Mouse (Mus musculus): ENCODE data around the gene Dph3.

The Dph3 gene

GRCm38 (mm10) chr14:32083466-32083865 lies 2.1 kb downstream of the Dph3 start:
- no peak for DNase-seq

- no peak for DNase-seq
Observed at GRCm38 (mm10) chr14:32082891-32083290, 2.6 kb downstream of the Dph3 start.

DNA sequence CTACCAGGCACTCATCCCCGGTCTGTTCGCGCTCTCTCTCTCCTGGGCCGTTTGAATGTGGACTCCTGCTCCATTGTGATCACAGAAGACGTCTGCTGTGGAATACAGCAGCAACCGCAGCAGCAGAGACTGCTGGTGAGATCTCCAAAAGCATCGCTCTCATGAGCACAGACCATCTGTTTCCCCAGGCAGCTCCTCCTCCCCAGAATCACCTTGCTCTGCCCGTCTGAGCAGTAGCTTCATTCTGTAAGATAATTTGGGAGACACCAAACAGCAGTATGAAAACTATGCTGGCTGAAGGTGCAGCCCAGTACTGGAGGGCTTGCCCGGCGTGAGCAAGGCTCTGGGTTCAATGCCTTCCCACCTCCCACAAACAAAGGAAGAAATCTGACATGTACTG lies 4.5 kb downstream of the Dph3 start:
- no peak for DNase-seq

DNA sequence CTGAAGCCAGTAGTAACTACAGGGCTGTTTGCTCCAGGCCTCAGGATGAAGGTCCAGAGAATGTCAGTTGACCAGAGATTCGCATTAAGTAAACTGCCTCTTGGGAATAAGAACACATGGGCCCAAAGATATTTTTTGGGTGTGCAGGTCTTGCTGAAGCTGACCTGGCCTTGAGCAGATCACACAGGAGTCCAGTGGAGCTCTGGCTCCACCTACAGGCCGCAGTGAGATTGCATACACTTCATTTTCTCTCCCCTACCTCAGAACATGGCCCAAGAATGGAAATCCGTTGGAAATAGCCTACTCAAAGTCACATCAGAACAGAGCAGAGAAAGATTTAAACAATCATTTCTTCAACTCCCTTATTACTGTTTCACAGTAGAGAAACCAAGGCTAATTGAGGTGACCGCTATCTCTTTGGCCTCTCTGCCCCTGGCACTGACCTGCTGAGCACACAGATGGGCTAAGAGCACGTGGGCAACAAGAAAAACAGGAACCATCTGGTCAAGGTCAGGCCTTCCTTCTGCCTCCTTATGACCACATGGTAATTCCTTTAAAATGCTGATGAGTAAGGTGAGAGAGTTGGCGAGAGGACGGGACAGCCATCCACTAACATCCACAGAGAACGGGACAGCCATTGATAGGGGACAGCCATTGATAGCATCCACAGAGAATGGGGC lies 8.5 kb downstream of the Dph3 start:
- DNase-seq, result peak; percentile 36 to 73

DNA sequence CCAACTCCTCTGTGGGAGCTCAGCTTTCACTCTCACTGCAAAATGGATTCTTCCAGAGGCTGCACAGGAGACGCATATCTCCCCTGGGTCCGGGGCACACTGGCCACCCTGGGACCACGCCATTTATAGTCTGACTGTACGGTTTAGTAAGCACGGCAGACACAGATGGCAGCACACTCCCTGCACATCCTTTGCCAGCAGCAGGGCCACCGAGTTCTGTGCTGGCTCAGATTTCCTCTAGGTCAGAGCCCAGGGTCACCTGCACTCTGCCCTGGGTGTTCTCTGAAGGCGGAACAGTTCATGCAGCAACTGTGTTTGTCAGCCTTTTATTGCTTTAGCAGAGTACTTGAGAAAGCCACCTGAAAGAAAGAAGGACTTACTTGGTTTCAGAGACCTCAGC lies 11.6 kb downstream of the Dph3 start:
- no peak for DNase-seq

- DNase-seq, result peak; percentile 55 to 69
Observed at GRCm38 (mm10) chr14:32073211-32073685, 12.3 kb downstream of the Dph3 start.

DNA sequence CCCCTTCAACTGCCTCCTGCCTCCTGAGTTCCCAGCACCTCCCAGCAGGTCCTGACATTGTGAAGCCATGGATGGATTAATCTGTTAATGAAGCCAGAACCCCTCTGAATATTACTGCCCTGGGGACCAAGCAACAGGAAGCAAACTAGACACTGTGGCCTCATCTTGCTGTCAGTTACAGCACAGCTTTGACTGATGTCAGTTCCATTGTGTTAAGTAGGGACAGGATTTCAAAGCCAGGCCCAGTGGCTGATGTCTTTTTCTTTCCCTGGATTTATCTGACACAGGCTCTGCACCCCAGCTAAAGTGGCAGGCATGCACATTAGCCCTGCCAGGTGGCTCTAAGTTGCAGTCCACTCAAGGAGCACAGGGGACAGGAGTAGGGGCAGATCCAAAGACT lies 12.7 kb downstream of the Dph3 start:
- DNase-seq, result no peak

GRCm38 (mm10) chr14:32061398-32061797 lies 24.1 kb downstream of the Dph3 start:
- DNase-seq, result peak in 1 of 2 experiments; percentile 4

DNA sequence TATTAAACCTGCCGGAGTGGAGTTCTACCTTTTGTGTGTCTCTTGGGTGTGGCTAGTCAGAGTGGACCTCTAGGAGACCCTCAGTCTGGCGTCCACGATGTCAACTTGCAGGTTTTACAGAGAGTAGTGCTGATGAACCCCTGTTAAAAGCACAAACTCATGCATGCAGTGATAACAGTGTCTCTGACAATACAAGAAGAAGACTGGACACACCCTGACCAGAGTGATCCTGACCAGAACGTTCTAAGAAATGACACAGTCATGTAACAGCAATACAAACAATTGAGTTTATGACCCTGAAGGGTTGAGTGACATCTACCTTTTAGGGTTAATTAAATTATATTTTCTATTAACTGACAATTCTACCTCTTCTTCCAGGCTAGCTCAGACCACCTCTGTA lies 27.9 kb downstream of the Dph3 start:
- DNase-seq, result no peak

DNA sequence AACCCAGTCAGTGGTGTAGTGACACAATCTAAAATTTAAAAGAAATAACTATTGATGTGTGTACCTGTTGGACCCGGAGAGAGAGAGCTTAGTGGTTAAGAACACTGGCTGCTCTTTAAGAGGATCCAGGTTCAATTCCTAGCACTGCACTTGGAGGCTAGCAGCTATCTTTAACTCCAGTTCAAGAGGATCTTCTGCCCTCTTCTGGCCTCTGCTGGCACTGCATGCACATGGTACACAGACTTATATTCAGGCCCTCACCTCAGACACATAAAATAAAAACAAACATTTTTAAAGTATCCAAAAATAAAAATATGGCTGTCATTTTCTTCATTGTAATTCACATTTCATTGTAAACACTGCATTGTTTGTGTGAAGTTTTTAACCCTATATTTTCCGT lies 28.9 kb downstream of the Dph3 start:
- DNase-seq, result peak; percentile 17 to 18

GRCm38 (mm10) chr14:32055781-32056180 lies 29.7 kb downstream of the Dph3 start:
- peak in 1 of 2 experiments; percentile 8 for DNase-seq

DNA sequence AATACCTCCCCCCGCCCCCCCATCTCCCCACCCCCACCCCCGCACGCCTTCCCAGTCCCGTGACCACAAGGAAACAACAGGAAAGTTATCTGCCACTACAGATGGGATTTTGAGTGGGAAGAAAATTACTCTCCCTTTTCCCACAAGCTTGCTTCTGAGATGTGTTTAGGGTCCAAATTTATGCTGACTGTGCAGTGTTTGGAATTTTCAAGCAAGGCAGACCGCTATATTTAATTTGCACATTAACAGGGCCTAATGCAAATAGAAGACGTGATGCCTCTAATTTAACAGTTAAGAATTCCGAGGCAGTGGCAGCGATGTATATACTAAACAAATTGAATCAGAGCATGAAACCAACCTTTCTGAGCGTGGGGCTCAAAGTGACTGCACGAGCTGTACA lies 30.7 kb downstream of the Dph3 start:
- no peak for DNase-seq

GRCm38 (mm10) chr14:32053895-32054294 lies 31.6 kb downstream of the Dph3 start:
- DNase-seq, result peak in 1 of 2 experiments; percentile 10

GRCm38 (mm10) chr14:32050171-32050570 lies 35.4 kb downstream of the Dph3 start:
- no peak for DNase-seq

GRCm38 (mm10) chr14:32046357-32046756 lies 39.2 kb downstream of the Dph3 start:
- no peak for DNase-seq

GRCm38 (mm10) chr14:32042108-32042507 lies 43.4 kb downstream of the Dph3 start:
- DNase-seq, result no peak

- no peak for DNase-seq
Observed at GRCm38 (mm10) chr14:32037661-32038252, 47.8 kb downstream of the Dph3 start.

DNA sequence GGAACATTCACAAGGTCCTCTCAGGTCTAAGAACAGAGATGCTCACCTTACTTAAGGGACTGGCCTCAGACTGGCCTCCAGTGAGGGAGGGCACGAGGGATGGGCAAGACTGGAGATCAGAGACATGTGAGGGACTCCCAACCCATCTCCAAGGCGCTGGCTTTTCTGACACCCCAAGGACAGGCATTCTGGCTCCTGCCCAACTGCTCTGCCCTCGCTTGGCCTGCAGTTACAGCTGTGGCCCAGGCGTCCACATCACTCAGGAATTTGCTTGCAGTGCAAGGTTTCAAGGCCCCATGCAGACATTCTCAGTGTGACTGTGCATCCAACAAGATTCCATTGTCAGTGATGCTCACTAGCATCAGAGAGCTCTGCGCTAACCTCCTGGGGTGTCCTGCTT lies 49.0 kb downstream of the Dph3 start:
- DNase-seq, result no peak

DNA sequence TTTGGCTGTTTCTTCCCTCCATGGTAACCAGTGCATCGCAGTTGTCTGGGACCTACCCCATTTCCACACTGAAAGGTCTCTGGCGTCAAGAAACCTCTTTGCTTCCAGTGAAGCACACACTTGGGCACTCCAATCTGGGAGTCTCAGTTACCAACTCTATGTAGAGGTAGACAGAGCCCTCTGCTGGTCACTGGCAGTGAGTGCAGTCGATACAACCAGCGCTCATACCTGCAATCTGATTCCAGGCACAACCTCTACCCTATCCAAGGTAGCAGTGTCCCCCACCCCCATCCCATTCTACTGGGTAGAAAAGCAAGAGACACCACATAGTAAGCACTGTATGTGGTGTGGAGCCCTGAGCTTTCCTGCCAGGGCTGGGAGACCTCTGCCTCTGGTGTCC lies 53.0 kb downstream of the Dph3 start:
- peak; percentile 54 to 70 for DNase-seq

Measured in lung, postnatal 4 days (tissue).